Mouse (Mus musculus) adrenal gland, postnatal 36 days (tissue): ENCODE measurements around the gene Hoxa5. TPM values are rescaled to one million over a fixed set of nuclear protein-coding genes. Genes with fewer than 3 reads are reported as not detected.

ENCODE experiments used
- microRNA-seq: library from miRNA; unstranded; fragments of <30 nt; microRNA quantifications from one replicate; pipeline ENCODE4 v1.2.0, GENCODE M21; 2021
- total RNA-seq, 2 experiments: library from RNA; stranded (reverse); gene quantifications; 2 replicates each; pipeline ENCODE4 v1.2.3; 2021

Hoxa5 gene
- total RNA-seq, 2 experiments from 2014 or later: 14.7 to 27.8 TPM

Small RNA genes lying within 50 kb of the gene (microRNA-seq; reads per million reads assigned to microRNA genes)
- 227 reads per million, percentile 61 among the genes with 10 or more reads in this experiment for gene Mir196b

Other genes with a start within 250 kb of the Hoxa5 start
- gene Skap2, start 192.0 kb downstream of the Hoxa5 start, total RNA-seq: 10 to 100 TPM; 46.8 to 50.6 TPM
- under 1 TPM; 0.23 to 0.70 TPM for gene Hoxa1, start 46.3 kb downstream of the Hoxa5 start, total RNA-seq
- gene Hoxa2, start 39.8 kb downstream of the Hoxa5 start, total RNA-seq: 1 to 10 TPM; 1.7 to 1.9 TPM
- under 1 TPM; 0.10 to 0.40 TPM for gene 5730596B20Rik, start 27.1 kb downstream of the Hoxa5 start, total RNA-seq
- gene Hoxa4, start 12.8 kb downstream of the Hoxa5 start, total RNA-seq: 1 to 10 TPM; 2.6 to 3.1 TPM
- gene Hoxa6, start 4.1 kb upstream of the Hoxa5 start, total RNA-seq: 1 to 10 TPM; 2.5 to 4.6 TPM
- 1 to 10 TPM; 3.7 TPM for gene Hoxa3, start 8.7 kb upstream of the Hoxa5 start, total RNA-seq
- gene Gm28308, start 8.8 kb upstream of the Hoxa5 start, total RNA-seq: 1 to 10 TPM; 1.5 to 2.8 TPM
- 10 to 100 TPM; 19.1 to 20.1 TPM for gene Hoxa7, start 17.3 kb upstream of the Hoxa5 start, total RNA-seq
- 1 to 10 TPM in 1 of 2 experiments, under 1 TPM in 1; 0.56 to 1.3 TPM for gene Hoxa9, start 26.5 kb upstream of the Hoxa5 start, total RNA-seq
- under 1 TPM; 0.20 to 0.30 TPM for gene Hoxa10, start 36.3 kb upstream of the Hoxa5 start, total RNA-seq
- gene Hoxa11, start 41.2 kb upstream of the Hoxa5 start, total RNA-seq: not detected
- not detected for gene Hoxa13, start 56.3 kb upstream of the Hoxa5 start, total RNA-seq
- not detected for gene Evx1, start 108.9 kb upstream of the Hoxa5 start, total RNA-seq